Mouse (Mus musculus) T-helper 2 cell (primary cell): Measurements from ENCODE around the gene AC109138.7.

Source experiments
- in situ Hi-C: fragments of 300-600 bp; cut with MboI, MseI; formaldehyde crosslinking; loops from one replicate; pipeline ENCODE4 v1.15.1; 2025; ENCODE audit warnings: high pct_unique_total_duplicates

The AC109138.7 gene

GRCm38 (mm10) chr19:4217140-4217539, 3.0 kb downstream of the AC109138.7 start:
- in situ Hi-C loops: no loop called here

DNA sequence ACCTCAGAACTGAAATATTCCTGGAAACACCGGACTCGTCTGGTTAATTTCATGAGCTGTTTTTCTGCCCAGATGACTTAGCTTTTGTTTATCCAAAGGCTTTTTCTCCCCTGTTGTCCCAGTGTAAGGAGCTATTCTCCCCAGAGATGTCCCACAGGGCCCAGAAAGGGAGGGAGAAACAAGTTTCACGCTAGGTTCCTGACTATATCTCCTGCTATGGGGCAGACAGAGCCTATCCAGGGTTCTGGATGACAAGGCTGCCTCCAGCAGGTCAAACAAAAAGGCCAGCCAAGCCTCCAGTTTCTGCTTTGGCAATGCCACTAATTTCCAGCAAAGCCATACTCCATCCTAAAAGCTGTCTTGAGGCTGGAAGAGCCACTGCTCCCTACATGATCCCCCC, 3.7 kb downstream of the AC109138.7 start:
- in situ Hi-C loops: no loop called here

DNA sequence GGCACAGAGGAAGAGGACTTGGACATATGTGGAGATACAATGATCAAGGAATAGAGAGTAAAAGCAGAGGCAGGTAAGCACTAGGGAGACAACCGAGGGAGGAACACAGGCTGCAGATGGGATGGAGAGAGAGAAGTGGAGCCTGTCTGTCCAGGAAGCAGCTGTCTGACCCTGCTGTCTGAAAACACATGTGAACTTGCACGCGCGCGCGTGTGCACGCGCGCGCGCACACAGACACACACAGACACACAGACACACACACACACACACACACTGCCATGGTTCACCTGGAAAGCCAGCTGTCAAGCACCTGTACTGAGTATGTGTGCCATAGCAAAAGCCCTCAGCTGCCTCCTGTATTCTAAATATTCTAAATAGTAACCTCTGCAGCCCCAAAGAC, 4.1 kb downstream of the AC109138.7 start:
- in situ Hi-C loops: no loop called here

DNA sequence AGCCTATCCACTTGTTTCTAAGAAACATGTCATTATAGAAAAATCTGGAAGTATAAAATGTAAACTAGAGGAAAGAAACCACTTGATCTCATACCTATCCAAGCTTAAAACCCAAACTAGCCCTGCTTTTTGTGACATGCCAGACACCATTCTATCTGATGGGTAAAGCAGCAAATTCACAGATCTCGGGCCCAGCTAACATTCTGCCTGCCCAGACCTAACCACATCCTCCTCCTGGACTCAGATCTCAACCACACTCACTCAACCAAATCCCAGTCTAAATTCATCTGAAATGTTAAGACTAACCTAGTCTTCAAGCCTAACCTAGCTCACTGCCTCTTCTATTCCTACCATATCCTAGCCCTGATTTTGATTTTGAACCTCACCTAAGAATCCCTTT, 4.6 kb downstream of the AC109138.7 start:
- in situ Hi-C loops: no loop called here

DNA sequence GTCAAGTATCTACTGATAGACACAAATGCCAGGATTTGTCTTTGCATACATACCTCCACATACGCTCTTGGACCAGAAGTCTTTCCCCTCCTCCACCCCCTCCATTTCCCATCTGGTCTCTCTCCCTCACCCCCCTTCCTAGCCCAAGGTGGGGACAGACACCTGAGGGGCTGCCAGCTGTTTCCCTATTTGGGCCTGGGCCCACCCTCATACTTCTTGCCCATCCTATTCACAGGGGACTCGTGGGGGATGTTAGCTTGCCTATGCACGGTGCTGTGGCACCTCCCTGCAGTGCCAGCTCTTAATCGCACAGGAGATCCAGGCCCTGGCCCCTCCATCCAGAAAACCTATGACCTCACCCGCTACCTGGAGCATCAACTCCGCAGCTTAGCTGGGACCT, 5.8 kb downstream of the AC109138.7 start:
- in situ Hi-C loops: no loop called here

- in situ Hi-C loops: no loop called here
These were observed 6.3 kb downstream of the AC109138.7 start for GRCm38 (mm10) chr19:4220416-4220815.

DNA sequence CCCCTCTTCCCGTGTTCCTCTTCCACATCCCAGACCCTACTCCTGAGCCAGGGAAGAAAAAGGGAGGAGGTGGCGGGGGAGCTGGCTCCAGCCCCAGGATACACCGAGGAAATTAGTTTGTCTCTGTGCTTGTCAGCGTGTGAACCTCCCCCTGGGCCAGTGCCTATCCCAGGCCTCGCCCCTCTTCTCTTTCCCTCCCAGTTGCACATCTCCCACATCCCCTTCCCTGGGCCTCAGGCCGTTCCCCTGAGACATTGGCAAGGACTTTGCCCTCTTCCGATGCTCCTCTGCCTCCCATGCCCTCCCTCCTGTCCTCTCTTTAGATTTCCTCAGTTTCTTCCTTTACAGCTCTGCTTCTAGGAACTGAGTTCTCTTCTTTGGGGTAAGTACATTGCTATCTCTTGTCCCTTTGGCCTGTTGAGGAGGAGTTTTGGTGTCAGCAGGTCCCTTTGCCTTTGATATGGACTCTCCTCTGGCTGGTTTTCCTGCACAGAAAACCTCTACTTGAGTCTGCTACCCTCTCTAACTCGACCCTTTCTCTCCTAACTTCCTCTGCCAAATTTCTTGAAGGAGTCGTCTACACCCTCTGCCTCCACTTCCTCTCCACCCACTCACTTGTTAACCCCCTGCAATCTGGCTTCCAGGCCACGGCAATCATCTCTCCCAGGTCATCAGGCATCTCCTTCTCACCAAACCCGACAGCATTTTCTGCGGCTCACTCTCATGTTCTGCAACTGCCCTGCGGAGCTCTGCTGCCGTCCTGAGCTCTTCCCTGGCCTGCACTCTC, 7.0 kb downstream of the AC109138.7 start:
- in situ Hi-C loops: no loop called here

DNA sequence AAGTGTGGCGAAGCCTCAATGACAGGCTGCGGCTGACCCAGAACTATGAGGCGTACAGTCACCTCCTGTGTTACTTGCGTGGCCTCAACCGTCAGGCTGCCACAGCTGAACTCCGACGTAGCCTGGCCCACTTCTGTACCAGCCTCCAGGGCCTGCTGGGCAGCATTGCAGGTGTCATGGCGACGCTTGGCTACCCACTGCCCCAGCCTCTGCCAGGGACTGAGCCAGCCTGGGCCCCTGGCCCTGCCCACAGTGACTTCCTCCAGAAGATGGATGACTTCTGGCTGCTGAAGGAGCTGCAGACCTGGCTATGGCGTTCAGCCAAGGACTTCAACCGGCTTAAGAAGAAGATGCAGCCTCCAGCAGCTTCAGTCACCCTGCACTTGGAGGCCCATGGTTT, 8.0 kb downstream of the AC109138.7 start:
- in situ Hi-C loops: no loop called here

DNA sequence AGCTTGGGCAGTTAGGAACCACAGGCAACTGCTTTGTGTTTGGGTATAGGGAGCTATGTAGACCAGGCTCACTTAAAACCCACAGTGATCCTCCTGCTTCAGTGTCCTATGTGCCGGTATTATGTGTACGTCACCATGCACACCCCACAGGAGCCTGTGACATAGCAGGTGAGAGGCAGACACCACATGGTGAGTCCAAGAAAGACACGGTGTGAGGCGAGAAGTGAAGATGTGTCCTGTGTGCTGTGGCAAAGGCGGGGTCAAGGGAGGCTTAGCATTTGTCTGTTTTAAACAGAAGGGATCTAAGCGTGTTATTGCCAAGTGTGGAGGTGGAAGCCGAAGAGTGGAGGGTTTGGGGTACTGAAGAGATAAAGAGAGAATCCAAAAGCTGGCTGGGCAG, 12.6 kb downstream of the AC109138.7 start:
- in situ Hi-C loops: no loop called here

DNA sequence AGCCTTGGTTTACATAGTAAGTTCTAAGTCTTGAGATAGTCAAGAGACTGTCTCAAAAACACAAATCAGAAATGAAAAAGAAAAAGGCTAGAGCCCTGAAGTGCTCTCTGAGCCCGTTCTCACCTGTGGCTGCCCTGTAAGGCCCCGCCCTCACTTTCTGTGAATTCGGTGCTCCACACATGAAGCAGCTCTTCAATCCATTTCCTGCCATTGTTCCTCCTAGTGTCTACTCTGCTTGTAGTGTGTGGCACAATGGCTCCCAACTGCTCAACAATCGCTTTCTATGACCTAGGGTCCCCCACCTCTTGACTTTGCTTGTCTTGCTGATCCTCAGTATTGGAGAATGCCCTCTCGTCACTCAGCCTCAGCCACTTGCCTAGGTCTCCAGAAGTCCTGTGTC, 13.3 kb downstream of the AC109138.7 start:
- in situ Hi-C loops: no loop called here

DNA sequence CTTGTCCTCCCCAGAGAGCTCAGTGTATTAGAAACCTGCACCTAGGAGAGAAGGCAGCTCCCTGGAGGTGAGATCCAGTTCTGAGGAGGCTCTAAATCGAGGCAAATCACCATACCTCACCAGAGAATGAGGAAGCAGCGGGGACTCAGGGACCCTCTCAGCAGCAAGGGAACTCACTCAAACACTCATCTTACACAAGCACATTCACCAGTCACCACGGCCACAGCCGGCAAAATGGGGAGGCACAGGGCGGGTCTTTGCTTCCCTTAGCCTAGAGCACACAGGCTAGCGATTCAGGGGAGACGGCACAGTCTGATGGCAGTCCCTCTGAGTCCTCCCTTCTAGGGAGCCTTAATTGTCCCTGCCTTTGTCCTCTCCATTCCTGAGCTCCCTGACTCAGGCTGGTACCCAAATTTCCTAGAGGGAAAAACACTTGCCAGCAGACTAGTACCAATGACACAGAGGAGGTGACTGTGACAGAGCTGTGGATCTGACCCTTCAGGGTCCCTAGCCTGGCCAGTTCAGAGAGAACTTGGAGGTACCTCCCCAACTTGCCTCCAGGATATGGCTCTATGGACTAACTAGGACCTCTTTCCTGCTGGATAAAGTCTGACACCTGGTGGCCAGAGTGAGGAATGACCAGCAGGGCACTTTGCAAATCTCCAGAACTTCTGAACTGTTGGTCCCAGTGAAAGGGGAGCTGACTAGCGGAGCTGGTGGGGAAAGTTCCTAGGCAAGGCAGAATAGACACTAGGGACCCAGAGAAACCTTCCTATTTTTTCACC, 13.9 kb downstream of the AC109138.7 start:
- in situ Hi-C loops: no loop called here

DNA sequence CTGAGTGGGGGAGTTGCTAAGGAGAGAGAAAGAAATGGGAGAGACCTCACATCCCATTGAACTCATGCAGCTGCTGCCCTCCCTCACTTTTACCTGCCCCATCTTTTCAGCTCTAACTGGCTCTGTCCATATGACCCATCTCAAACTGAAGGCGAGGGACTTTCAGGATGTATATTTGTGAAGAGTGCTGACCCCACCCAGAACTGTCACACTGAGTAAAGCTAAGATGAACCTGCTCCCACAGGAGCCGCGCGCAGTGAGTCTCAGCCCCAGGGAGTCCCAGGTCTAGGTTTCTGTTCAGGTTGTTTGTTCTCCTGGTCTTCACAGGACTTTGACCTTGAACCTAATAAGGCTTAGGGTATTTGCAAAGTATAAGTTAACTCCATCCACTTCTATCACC, 14.7 kb downstream of the AC109138.7 start:
- in situ Hi-C loops: no loop called here

- in situ Hi-C loops: no loop called here
These were observed 15.4 kb downstream of the AC109138.7 start for GRCm38 (mm10) chr19:4229451-4230076.

GRCm38 (mm10) chr19:4230415-4230814, 16.3 kb downstream of the AC109138.7 start:
- in situ Hi-C loops: no loop called here

DNA sequence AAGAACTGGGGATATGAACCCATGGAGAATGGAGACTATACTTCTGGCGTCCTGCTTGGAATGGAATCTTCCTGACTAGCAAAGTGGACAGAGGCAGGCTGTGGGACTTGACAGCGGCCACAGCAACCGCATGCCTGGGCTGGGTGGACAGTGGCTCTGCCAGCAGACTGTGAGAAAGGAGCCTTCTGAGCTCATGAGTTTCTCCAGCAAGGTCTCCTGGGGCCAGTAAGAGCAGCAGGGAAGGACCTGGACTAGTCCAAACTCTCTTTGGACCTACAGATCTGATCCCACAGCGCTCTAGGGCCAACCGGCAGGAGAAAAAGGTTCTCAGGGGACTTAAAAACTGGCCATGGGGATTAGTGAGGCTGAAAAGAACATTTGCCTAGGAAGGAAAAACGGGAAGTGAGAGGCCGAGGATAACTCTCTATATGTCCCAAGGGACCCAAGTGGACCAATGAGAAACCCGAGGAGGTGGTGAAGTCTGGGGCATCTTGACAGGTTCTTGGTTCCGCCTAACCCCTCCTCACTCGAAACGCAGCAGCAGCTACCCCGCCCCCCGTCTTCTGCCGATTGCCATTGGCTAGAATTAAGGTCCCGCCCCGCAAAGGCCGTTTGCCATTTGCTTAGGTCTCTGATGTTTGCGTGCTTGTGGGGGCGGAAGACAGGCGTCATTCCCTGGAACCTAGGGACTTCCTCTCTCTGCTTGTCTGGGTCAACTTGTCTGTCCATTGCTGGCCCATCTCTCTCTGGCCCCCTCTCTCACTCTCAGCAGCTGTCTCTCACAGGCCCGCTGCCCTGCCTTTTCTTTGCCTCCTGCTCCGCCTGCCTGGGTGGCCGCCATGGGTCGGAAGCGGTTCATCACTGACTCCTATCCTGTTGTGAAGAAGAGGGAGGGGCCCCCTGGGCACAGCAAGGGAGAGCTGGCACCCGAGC, 17.4 kb downstream of the AC109138.7 start, which contains the start of gene Pold4:
Gene Pold4, plus strand, starts transcription at position 647 of the 933 bp plus-strand sequence.
- in situ Hi-C loops: no loop called here

DNA sequence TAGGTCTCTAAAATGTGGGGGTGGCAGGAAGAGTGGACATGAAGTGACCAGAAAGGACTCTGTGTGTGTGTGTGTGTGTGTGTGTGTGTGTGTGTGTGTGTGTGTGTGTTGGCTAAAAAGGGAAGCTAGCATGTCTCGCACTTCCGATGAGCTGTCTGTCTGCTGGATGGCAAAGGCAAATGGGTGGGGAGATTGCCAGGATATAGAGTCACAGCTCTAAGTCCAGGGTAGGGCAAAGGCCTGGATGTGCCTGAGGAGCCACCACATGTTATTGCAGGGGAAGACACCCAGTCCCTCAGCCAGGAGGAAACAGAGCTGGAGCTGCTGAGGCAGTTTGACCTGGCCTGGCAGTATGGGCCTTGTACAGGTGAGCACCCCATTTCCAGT, 18.0 kb downstream of the AC109138.7 start:
- in situ Hi-C loops: no loop called here

DNA sequence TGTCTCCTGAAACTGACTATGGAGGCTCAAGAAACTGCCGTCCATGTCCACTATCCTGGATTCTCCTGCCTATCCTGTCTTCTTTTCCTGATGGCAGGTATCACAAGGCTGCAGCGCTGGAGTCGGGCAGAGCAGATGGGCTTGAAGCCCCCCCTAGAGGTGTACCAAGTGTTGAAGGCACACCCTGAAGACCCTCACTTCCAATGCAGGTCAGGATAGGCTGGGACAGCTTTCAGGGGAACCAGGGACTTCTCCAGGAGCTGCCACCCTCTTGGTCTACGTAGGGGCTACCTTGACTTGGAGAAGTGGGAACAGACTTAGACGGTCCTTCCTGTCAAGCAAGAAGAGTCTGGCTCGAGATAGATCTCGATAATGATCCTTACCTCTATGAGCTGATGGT, 18.5 kb downstream of the AC109138.7 start:
- in situ Hi-C loops: no loop called here

- in situ Hi-C loops: no loop called here
These were observed 20.4 kb downstream of the AC109138.7 start for GRCm38 (mm10) chr19:4234548-4234947.

GRCm38 (mm10) chr19:4240247-4240668, 26.1 kb downstream of the AC109138.7 start:
- in situ Hi-C loops: no loop called here

- in situ Hi-C loops: no loop called here
These were observed 28.3 kb downstream of the AC109138.7 start for GRCm38 (mm10) chr19:4242416-4242815.

- in situ Hi-C loops: loop anchor here (5.0 kb wide), 1 partner anchor 37 kb away; no protein-coding TSS in a partner anchor
These were observed 30.6 kb downstream of the AC109138.7 start for GRCm38 (mm10) chr19:4244775-4245174.
